Mouse (Mus musculus): Measurements from ENCODE around the gene Hbp1.

- TF ChIP-seq CTCF (conservative IDR thresholded peaks at IDR 0.05; ENCODE audit: low read length) (no peak), POU5F1 (IDR thresholded peaks at IDR 0.05; ENCODE audit: borderline replicate concordance, low read length) (no peak), NANOG (IDR thresholded peaks at IDR 0.05; ENCODE audit: borderline replicate concordance, low read length) (no peak)
Measured at GRCm38 (mm10) chr12:31984206-31984605, 33.9 kb upstream of the Hbp1 start.

All from E14TG2a.4 (cell line).